In the genomic region with DNA sequence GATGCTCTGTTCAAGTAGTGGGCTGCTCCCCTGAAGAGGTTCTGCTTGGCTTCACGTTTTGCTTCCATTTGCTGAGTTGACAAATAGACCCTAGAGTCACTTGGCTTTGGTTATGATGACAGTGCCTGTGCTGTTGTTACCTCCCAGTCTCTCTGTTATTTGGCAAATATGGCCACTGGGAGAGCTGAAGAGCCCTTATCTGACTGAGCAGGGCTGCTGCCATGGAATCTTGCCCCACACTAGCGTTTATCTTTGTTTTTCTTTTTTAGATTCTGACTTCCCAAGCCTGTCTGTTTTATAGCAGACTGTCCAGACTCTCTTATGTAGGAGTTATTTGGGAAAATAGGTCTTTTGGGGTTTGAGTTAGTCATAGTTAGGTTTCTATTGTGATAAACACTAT, we compare ENCODE assay signal across 33 mouse cellular contexts. TPM values are rescaled to one million over a fixed set of nuclear protein-coding genes. Genes with fewer than 3 reads are reported as not detected.
"Had no signal": no experiment of that assay in that cellular context is flagged by ENCODE, and none has a peak within 500 bp of the region (broad histone marks: within the 10 kb centered on the region; RNA-seq: fewer than 3 reads in every experiment).

No protein-coding gene starts in this region.

- H3K4me3 ChIP-seq: limb, embryonic 10.5 days; limb, embryonic 12.5 days; limb, embryonic 13.5 days; limb, embryonic 15.5 days; liver, embryonic 12.5 days; liver, embryonic 13.5 days; liver, embryonic 15.5 days; lung, embryonic 15.5 days; midbrain, embryonic 10.5 days; midbrain, embryonic 12.5 days; midbrain, embryonic 13.5 days; midbrain, embryonic 15.5 days; myocyte; neural tube, embryonic 12.5 days had no signal

- H3K27me3 ChIP-seq: limb, embryonic 12.5 days; limb, embryonic 13.5 days; limb, embryonic 15.5 days; liver, embryonic 12.5 days; liver, embryonic 13.5 days; liver, embryonic 15.5 days; lung, embryonic 15.5 days; midbrain, embryonic 12.5 days; midbrain, embryonic 13.5 days; midbrain, embryonic 15.5 days; neural tube, embryonic 12.5 days had no signal

- H3K27ac ChIP-seq: limb, embryonic 10.5 days; limb, embryonic 12.5 days; limb, embryonic 13.5 days; limb, embryonic 15.5 days; liver, embryonic 12.5 days; liver, embryonic 13.5 days; liver, embryonic 14.5 days; liver, embryonic 15.5 days; lung, embryonic 15.5 days; macrophage; midbrain, embryonic 10.5 days; midbrain, embryonic 12.5 days; midbrain, embryonic 13.5 days; midbrain, embryonic 15.5 days; neural tube, embryonic 12.5 days had no signal

- H3K4me1 ChIP-seq: limb, embryonic 10.5 days; limb, embryonic 12.5 days; limb, embryonic 13.5 days; limb, embryonic 15.5 days; liver, embryonic 12.5 days; liver, embryonic 13.5 days; liver, embryonic 15.5 days; lung, embryonic 15.5 days; megakaryocyte, embryonic 14.5 days; midbrain, embryonic 10.5 days; midbrain, embryonic 13.5 days; midbrain, embryonic 15.5 days; neural tube, embryonic 12.5 days had no signal

- H3K9me3 ChIP-seq: limb, embryonic 10.5 days; limb, embryonic 12.5 days; limb, embryonic 15.5 days; liver, embryonic 12.5 days; liver, embryonic 13.5 days; liver, embryonic 15.5 days; lung, embryonic 15.5 days; midbrain, embryonic 10.5 days; midbrain, embryonic 12.5 days; midbrain, embryonic 13.5 days; midbrain, embryonic 15.5 days had no signal

- DNase-seq: left cerebral cortex, postnatal 4 days; liver; liver, embryonic 13.5 days; liver, postnatal 0 days; lung, adult 18-20 months; lung, adult 2 months; lung, embryonic 14.5 days; lung, postnatal 10 days; lung, postnatal 14 days; lung, postnatal 36 days; midbrain, embryonic 14.5 days had no signal

- H3K9ac ChIP-seq: limb, embryonic 12.5 days; limb, embryonic 13.5 days; limb, embryonic 15.5 days; liver, embryonic 12.5 days; liver, embryonic 13.5 days; liver, embryonic 14.5 days; liver, embryonic 15.5 days; liver, postnatal 0 days; lung, embryonic 14.5 days; lung, embryonic 15.5 days; midbrain, embryonic 12.5 days; midbrain, embryonic 13.5 days; midbrain, embryonic 15.5 days; neural tube, embryonic 12.5 days had no signal

- H3K36me3 ChIP-seq: limb, embryonic 10.5 days; limb, embryonic 12.5 days; limb, embryonic 13.5 days; limb, embryonic 15.5 days; liver, embryonic 12.5 days; liver, embryonic 13.5 days; liver, embryonic 15.5 days; lung, embryonic 15.5 days; midbrain, embryonic 10.5 days; midbrain, embryonic 12.5 days; midbrain, embryonic 13.5 days; midbrain, embryonic 15.5 days; neural tube, embryonic 12.5 days had no signal

RNA-seq across cellular contexts. Expression of a gene that starts 21.9 kb away (rescaled TPM):
- total RNA-seq: liver, adult 2 months; megakaryocyte progenitor cell, adult 5-6 weeks; megakaryocyte, adult 5-6 weeks; megakaryocyte-erythroid progenitor cell, adult 5-6 weeks; monocyte, adult 5-6 weeks had no signal
- polyA plus RNA-seq: liver, adult 2 months; liver, embryonic 12.5 days; liver, embryonic 15.5 days; liver, embryonic 16.5 days; liver, postnatal 0 days; macrophage had no signal
